Mouse (Mus musculus) heart, adult 2 months (tissue): ENCODE results near the gene Ptk7. TPM values are rescaled to one million over a fixed set of nuclear protein-coding genes. Genes with fewer than 3 reads are reported as not detected.

Experiments
- DNase-seq, 2 experiments: peaks; one replicate each; pipeline ENCODE4 v3.0.0; 2021
- H3K27ac ChIP-seq: fragments of 200-600 bp; 2 replicates; pipeline ENCODE4 v1.8.1; 2022
- H3K27me3 ChIP-seq: fragments of 200-500 bp; 2 replicates; pipeline ENCODE4 v1.6.1; 2012; ENCODE audit warnings: mild to moderate bottlenecking, low read length, inconsistent platforms, mixed read lengths; ENCODE audit not compliant: control insufficient read depth, insufficient read depth
- H3K36me3 ChIP-seq: fragments of 200-500 bp; 2 replicates; pipeline ENCODE4 v1.6.1; 2012; ENCODE audit warnings: low read length, inconsistent platforms; ENCODE audit not compliant: control insufficient read depth, insufficient read depth
- H3K4me1 ChIP-seq: fragments of 200-500 bp; 2 replicates; pipeline ENCODE4 v1.6.1; 2011; ENCODE audit warnings: low read length; ENCODE audit not compliant: control insufficient read depth, insufficient read depth
- H3K4me3 ChIP-seq: fragments of 200-600 bp; 2 replicates; pipeline ENCODE4 v1.8.1; 2022
- H3K79me2 ChIP-seq: fragments of 200-500 bp; replicated peaks from 2 replicates; pipeline ENCODE4 v1.6.1; 2012; ENCODE audit warnings: mild to moderate bottlenecking, inconsistent platforms, low read length, moderate library complexity, mixed read lengths; ENCODE audit not compliant: control insufficient read depth, insufficient read depth
- H3K9ac ChIP-seq: fragments of 200-500 bp; 2 replicates; pipeline ENCODE4 v1.6.1; 2012; ENCODE audit warnings: low read depth, mild to moderate bottlenecking, control low read depth, inconsistent platforms, low read length, mixed read lengths
- CTCF ChIP-seq: fragments of 200-600 bp; IDR thresholded peaks from 2 replicates; pipeline ENCODE4 v1.8.1; 2022; ENCODE audit warnings: antibody characterized with exemption, mild to moderate bottlenecking, moderate library complexity
- EP300 ChIP-seq: fragments of 200-500 bp; IDR thresholded peaks from 2 replicates; pipeline ENCODE4 v1.6.1; 2011; ENCODE audit warnings: low read depth, low read length, control low read depth; ENCODE audit not compliant: insufficient read depth
- POLR2A ChIP-seq: fragments of 200-500 bp; IDR thresholded peaks from 2 replicates; pipeline ENCODE4 v1.6.1; 2011; ENCODE audit warnings: mild to moderate bottlenecking, low read depth, low read length, control low read depth; ENCODE audit not compliant: insufficient read depth
- WGBS: fragments of 180-500 bp; shearing (Covaris S2); methylation state at CpG from one replicate; pipeline ENCODE4 v1.1.7; 2018; 5-methylcytosine and 5-hydroxymethylcytosine counted together
- intact Hi-C: fragments of 180-260 bp; cut with DNase I; formaldehyde crosslinking; loops from one replicate; pipeline ENCODE4 v1.15.1; 2025
- polyA plus RNA-seq: library from polyadenylated mRNA; depleted of rRNA; stranded (reverse); fragments of >200 nt; gene quantifications from 2 replicates; pipeline ENCODE4 v1.2.3, GENCODE M21; 2012
- total RNA-seq, 2 experiments: library from RNA; stranded (reverse); gene quantifications; 2 replicates each; pipeline ENCODE4 v1.2.3; 2021

The Ptk7 gene
- total and polyA plus RNA-seq, 3 experiments = 2.6 to 3.1 (median 2.6) TPM

GRCm38 (mm10) chr17:46624598-46624997, 4.7 kb downstream of the Ptk7 start:
- no peaks in the 10 kb centered on the region for H3K27me3 ChIP-seq
- H3K4me1 ChIP-seq = peaks cover 6% of the 10 kb centered on the region
- no peak for DNase-seq
- H3K36me3 ChIP-seq = no peaks in the 10 kb centered on the region
- WGBS = 57% methylated on average over 12 of the region's 12 CpGs
- no peak overlapping the region for H3K4me3 ChIP-seq
- no peaks in the 10 kb centered on the region for H3K79me2 ChIP-seq
- TF ChIP-seq EP300 = no peak
- TF ChIP-seq CTCF = no peak
- no peak for TF ChIP-seq POLR2A
- H3K9ac ChIP-seq = no peak overlapping the region
- H3K27ac ChIP-seq = peak overlapping the region; percentile 30; the same call in 1 of the 2 replicates
- intact Hi-C loops = no loop called here

GRCm38 (mm10) chr17:46623819-46624557, 5.3 kb downstream of the Ptk7 start:
- peaks cover 6% of the 10 kb centered on the region for H3K4me1 ChIP-seq
- TF ChIP-seq POLR2A (no peak), CTCF (peak; percentile 25)
- intact Hi-C loops = no loop called here
- no peaks in the 10 kb centered on the region for H3K79me2 ChIP-seq
- no peaks in the 10 kb centered on the region for H3K36me3 ChIP-seq
- H3K9ac ChIP-seq = no peak overlapping the region
- DNase-seq = peak in 1 of 2 experiments; percentile 44
- 23% methylated on average over 10 of the region's 10 CpGs for WGBS
- no peak overlapping the region for H3K4me3 ChIP-seq
- no peaks in the 10 kb centered on the region for H3K27me3 ChIP-seq
- H3K27ac ChIP-seq = peak overlapping the region; percentile 30; the same call in 1 of the 2 replicates

GRCm38 (mm10) chr17:46622269-46622668, 7.0 kb downstream of the Ptk7 start:
- intact Hi-C loops = no loop called here
- DNase-seq = no peak
- TF ChIP-seq CTCF (no peak), EP300 (no peak), POLR2A (no peak)
- Histone ChIP-seq H3K36me3 (no peaks in the 10 kb centered on the region), H3K4me1 (peaks cover 6% of the 10 kb centered on the region), H3K27me3 (no peaks in the 10 kb centered on the region), H3K4me3 (no peak overlapping the region), H3K9ac (no peak overlapping the region), H3K27ac (no peak overlapping the region), H3K79me2 (no peaks in the 10 kb centered on the region)
- 79% methylated on average over 11 of the region's 11 CpGs for WGBS

GRCm38 (mm10) chr17:46621324-46621723, 8.0 kb downstream of the Ptk7 start:
- WGBS = 8% methylated on average over 15 of the region's 15 CpGs
- H3K36me3 ChIP-seq = no peaks in the 10 kb centered on the region
- peaks cover 6% of the 10 kb centered on the region for H3K4me1 ChIP-seq
- no peak overlapping the region for H3K4me3 ChIP-seq
- peak overlapping the region; percentile 11; the same call in 1 of the 2 replicates for H3K9ac ChIP-seq
- intact Hi-C loops = no loop called here
- no peaks in the 10 kb centered on the region for H3K79me2 ChIP-seq
- peak; percentile 50 to 53 for DNase-seq
- peak overlapping the region; percentile 7 for H3K27ac ChIP-seq
- H3K27me3 ChIP-seq = no peaks in the 10 kb centered on the region
- TF ChIP-seq POLR2A (no peak), EP300 (0 out of 2 replicates have a peak, but pooled peaks have one; percentile 5)

- intact Hi-C loops = no loop called here
These were observed 9.5 kb downstream of the Ptk7 start for GRCm38 (mm10) chr17:46619683-46620357.

More at GRCm38 (mm10) chr17:46619683-46620357, 9.5 kb downstream of the Ptk7 start:
- Histone ChIP-seq H3K27me3 (no peaks in the 10 kb centered on the region), H3K4me3 (no peak overlapping the region), H3K9ac (no peak overlapping the region), H3K27ac (no peak overlapping the region), H3K4me1 (peaks cover 6% of the 10 kb centered on the region), H3K36me3 (no peaks in the 10 kb centered on the region), H3K79me2 (no peaks in the 10 kb centered on the region)
- TF ChIP-seq CTCF = no peak
- TF ChIP-seq EP300 = no peak
- TF ChIP-seq POLR2A = no peak
- DNase-seq = no peak
- 74% methylated on average over 16 of the region's 16 CpGs for WGBS
